Mouse (Mus musculus) MEL-GATA-1-ER (cell line): Measurements from ENCODE around the gene Cdk2.
"Not testable (repeated sequence)": the region's sequence is repeated elsewhere in the genome, so short reads cannot be mapped to it uniquely, and the experiment has no call there.

Experiments
- DNase-seq: peaks from one replicate; pipeline ENCODE4 v3.0.0-alpha.2; 2012; ENCODE audit warnings: low read depth; ENCODE audit errors: extremely low read depth

Gene Cdk2

GRCm38 (mm10) chr10:128704491-128705316, at the start of gene Cdk2:
Cdk2 (minus strand) TSS chr10:128705031.
- DNase-seq = peak; percentile 61

- peak; percentile 83 for DNase-seq
These were observed 43.5 kb upstream of the Cdk2 start for GRCm38 (mm10) chr10:128748252-128748864.

- DNase-seq = peak; percentile 82
These were observed 42.9 kb upstream of the Cdk2 start, which contains the start of gene Pym1 for GRCm38 (mm10) chr10:128747646-128748251. Pym1 (plus strand) TSS chr10:128747889.

- no peak for DNase-seq
These were observed 42.3 kb upstream of the Cdk2 start for GRCm38 (mm10) chr10:128746972-128747645.

- no peak for DNase-seq
These were observed 41.2 kb upstream of the Cdk2 start for GRCm38 (mm10) chr10:128745946-128746613.

- peak; percentile 53 for DNase-seq
These were observed 40.1 kb upstream of the Cdk2 start, which contains the start of gene Dgka for GRCm38 (mm10) chr10:128744680-128745601. Dgka (minus strand) TSS chr10:128744855.

- DNase-seq = no peak
These were observed 39.4 kb upstream of the Cdk2 start for GRCm38 (mm10) chr10:128744211-128744610.

- no peak for DNase-seq
These were observed 39.0 kb upstream of the Cdk2 start for GRCm38 (mm10) chr10:128743791-128744191.

- no peak for DNase-seq
These were observed 38.4 kb upstream of the Cdk2 start for GRCm38 (mm10) chr10:128743235-128743634.

GRCm38 (mm10) chr10:128742616-128743015, 37.8 kb upstream of the Cdk2 start:
- no peak for DNase-seq

- peak; percentile 73 for DNase-seq
These were observed 35.5 kb upstream of the Cdk2 start for GRCm38 (mm10) chr10:128740296-128740695.

- no peak for DNase-seq
These were observed 32.6 kb upstream of the Cdk2 start for GRCm38 (mm10) chr10:128737435-128737834.

GRCm38 (mm10) chr10:128731992-128732391, 27.2 kb upstream of the Cdk2 start:
- DNase-seq = no peak

- no peak for DNase-seq
These were observed 26.2 kb upstream of the Cdk2 start for GRCm38 (mm10) chr10:128731002-128731433.

- no peak for DNase-seq
These were observed 23.2 kb upstream of the Cdk2 start for GRCm38 (mm10) chr10:128728059-128728458.

- DNase-seq = not testable (repeated sequence)
These were observed 20.6 kb upstream of the Cdk2 start for GRCm38 (mm10) chr10:128725466-128725865.

GRCm38 (mm10) chr10:128715559-128716537, 11.0 kb upstream of the Cdk2 start:
- peak; percentile 66 for DNase-seq

- not testable (repeated sequence) for DNase-seq
These were observed 6.5 kb upstream of the Cdk2 start for GRCm38 (mm10) chr10:128711318-128711717.

GRCm38 (mm10) chr10:128705317-128705693, 474 bp upstream of the Cdk2 start:
- DNase-seq = no peak
